Mouse (Mus musculus) embryonic facial prominence, embryonic 14.5 days (tissue): ENCODE results near the gene Ifna14. TPM values are rescaled to one million over a fixed set of nuclear protein-coding genes. Genes with fewer than 3 reads are reported as not detected.
"Not testable (repeated sequence)": the region's sequence is repeated elsewhere in the genome, so short reads cannot be mapped to it uniquely, and the experiment has no call there.

Experiments
- ATAC-seq: fragments of 200-750 bp; cut with Nextera tagmentation; 2 replicates; pipeline ENCODE4 v1.8.0; 2017; ENCODE audit warnings: low read depth, moderate number of reproducible peaks, moderate TSS enrichment
- DNase-seq: peaks from one replicate; pipeline ENCODE4 v3.0.0-alpha.2; 2015; ENCODE audit warnings: low spot score
- H3K27ac ChIP-seq: fragments of 300-500 bp; sonication (generic); replicated peaks from 2 replicates; pipeline ENCODE4 v1.5.1; 2014; ENCODE audit warnings: low read depth, mild to moderate bottlenecking, low read length, moderate library complexity
- H3K27me3 ChIP-seq: fragments of 300-500 bp; sonication (generic); replicated peaks from 2 replicates; pipeline ENCODE4 v1.6.1; 2014; ENCODE audit warnings: low read length; ENCODE audit not compliant: control insufficient read depth, insufficient read depth
- H3K36me3 ChIP-seq: fragments of 300-500 bp; sonication (generic); 2 replicates; pipeline ENCODE4 v1.6.1; 2014; ENCODE audit warnings: low read length, mixed read lengths; ENCODE audit not compliant: control insufficient read depth, insufficient read depth
- H3K4me1 ChIP-seq: fragments of 300-500 bp; sonication (generic); 2 replicates; pipeline ENCODE4 v1.6.1; 2014; ENCODE audit warnings: antibody characterized with exemption, low read length; ENCODE audit not compliant: control insufficient read depth, insufficient read depth
- H3K4me2 ChIP-seq: fragments of 300-500 bp; sonication (generic); 2 replicates; pipeline ENCODE4 v1.6.1; 2014; ENCODE audit warnings: low read depth, mild to moderate bottlenecking, low read length, moderate library complexity, mixed read lengths
- H3K4me3 ChIP-seq: fragments of 300-500 bp; sonication (generic); 2 replicates; pipeline ENCODE4 v1.5.1; 2014; ENCODE audit warnings: low read depth, mild to moderate bottlenecking, low read length
- H3K9ac ChIP-seq: fragments of 300-500 bp; sonication (generic); 2 replicates; pipeline ENCODE4 v1.6.1; 2014; ENCODE audit warnings: low read depth, mild to moderate bottlenecking, low read length, moderate library complexity, mixed read lengths
- H3K9me3 ChIP-seq: fragments of 300-500 bp; sonication (generic); 2 replicates; pipeline ENCODE4 v1.6.1; 2016; ENCODE audit warnings: low read length; ENCODE audit not compliant: control insufficient read depth
- WGBS: fragments of 180-500 bp; shearing (Covaris S2); extraction: QIAGEN DNeasy Blood & Tissue Kit; methylation state at CpG from one replicate; pipeline ENCODE4 v1.1.7; 2014; 5-methylcytosine and 5-hydroxymethylcytosine counted together
- polyA plus RNA-seq: library from polyadenylated mRNA; unstranded; fragments of >200 nt; fragmentation: Nextera tagmentation; extraction: Ambion mirVana; gene quantifications from 2 replicates; pipeline ENCODE4 v1.2.1, GENCODE M21; 2014

The Ifna14 gene
- polyA plus RNA-seq: not detected in 2 replicates

- H3K4me2 ChIP-seq: no peak within 1 kb of the TSS
- H3K4me1 ChIP-seq: no peaks in the 10 kb centered on the region
- DNase-seq: no peak
- H3K9ac ChIP-seq: no peak within 1 kb of the TSS
- no peak within 1 kb of the TSS for H3K4me3 ChIP-seq
- H3K27ac ChIP-seq: no peak within 1 kb of the TSS
- no peaks in the 10 kb centered on the region for H3K36me3 ChIP-seq
- WGBS: 67% methylated on average over 1 of the region's 1 CpGs
- H3K9me3 ChIP-seq: no peaks in the 10 kb centered on the region
- H3K27me3 ChIP-seq: no peaks in the 10 kb centered on the region
- ATAC-seq: no peak
These were observed at the start of gene Ifna14 for GRCm38 (mm10) chr4:88571698-88572097. Gene Ifna14 (minus strand): TSS chr4:88571798.

GRCm38 (mm10) chr4:88603276-88603675 lies 31.7 kb upstream of the Ifna14 start, which contains the start of gene Ifna12:
Gene Ifna12 (minus strand): TSS chr4:88603376.
- H3K4me2 ChIP-seq: no peak within 1 kb of the TSS
- H3K36me3 ChIP-seq: no peaks in the 10 kb centered on the region
- H3K4me3 ChIP-seq: no peak within 1 kb of the TSS
- H3K27me3 ChIP-seq: no peaks in the 10 kb centered on the region
- ATAC-seq (no peak), DNase-seq (no peak)
- H3K27ac ChIP-seq: no peak within 1 kb of the TSS
- no peaks in the 10 kb centered on the region for H3K9me3 ChIP-seq
- no peak within 1 kb of the TSS for H3K9ac ChIP-seq
- H3K4me1 ChIP-seq: no peaks in the 10 kb centered on the region

- Histone ChIP-seq H3K4me1 (no peaks in the 10 kb centered on the region), H3K4me2 (no peak within 1 kb of the TSS), H3K9me3 (no peaks in the 10 kb centered on the region), H3K36me3 (no peaks in the 10 kb centered on the region), H3K9ac (no peak within 1 kb of the TSS), H3K27ac (no peak within 1 kb of the TSS), H3K27me3 (no peaks in the 10 kb centered on the region), H3K4me3 (no peak within 1 kb of the TSS)
- DNase-seq: no peak
- 83% methylated on average over 1 of the region's 1 CpGs for WGBS
- ATAC-seq: no peak
These were observed 20.7 kb upstream of the Ifna14 start, which contains the start of gene Ifna9 for GRCm38 (mm10) chr4:88592285-88592684. Gene Ifna9 (minus strand): TSS chr4:88592385.

- Histone ChIP-seq H3K9ac (no peak overlapping the region), H3K4me2 (no peak overlapping the region), H3K9me3 (no peaks in the 10 kb centered on the region), H3K27ac (no peak overlapping the region), H3K4me1 (no peaks in the 10 kb centered on the region), H3K27me3 (no peaks in the 10 kb centered on the region), H3K36me3 (no peaks in the 10 kb centered on the region), H3K4me3 (no peak overlapping the region)
- DNase-seq (no peak), ATAC-seq (no peak)
- 91% methylated on average over 1 of the region's 1 CpGs for WGBS
These were observed 9.8 kb downstream of the Ifna14 start for GRCm38 (mm10) chr4:88561791-88562190.

- H3K36me3 ChIP-seq, ATAC-seq, H3K27me3 ChIP-seq, H3K4me3 ChIP-seq, H3K4me2 ChIP-seq, H3K27ac ChIP-seq, H3K4me1 ChIP-seq, H3K9me3 ChIP-seq, DNase-seq, H3K9ac ChIP-seq: not testable (repeated sequence)
These were observed 13.5 kb downstream of the Ifna14 start, which contains the start of gene Ifna15 for GRCm38 (mm10) chr4:88558145-88558544. Gene Ifna15 (minus strand): TSS chr4:88558245.

DNA sequence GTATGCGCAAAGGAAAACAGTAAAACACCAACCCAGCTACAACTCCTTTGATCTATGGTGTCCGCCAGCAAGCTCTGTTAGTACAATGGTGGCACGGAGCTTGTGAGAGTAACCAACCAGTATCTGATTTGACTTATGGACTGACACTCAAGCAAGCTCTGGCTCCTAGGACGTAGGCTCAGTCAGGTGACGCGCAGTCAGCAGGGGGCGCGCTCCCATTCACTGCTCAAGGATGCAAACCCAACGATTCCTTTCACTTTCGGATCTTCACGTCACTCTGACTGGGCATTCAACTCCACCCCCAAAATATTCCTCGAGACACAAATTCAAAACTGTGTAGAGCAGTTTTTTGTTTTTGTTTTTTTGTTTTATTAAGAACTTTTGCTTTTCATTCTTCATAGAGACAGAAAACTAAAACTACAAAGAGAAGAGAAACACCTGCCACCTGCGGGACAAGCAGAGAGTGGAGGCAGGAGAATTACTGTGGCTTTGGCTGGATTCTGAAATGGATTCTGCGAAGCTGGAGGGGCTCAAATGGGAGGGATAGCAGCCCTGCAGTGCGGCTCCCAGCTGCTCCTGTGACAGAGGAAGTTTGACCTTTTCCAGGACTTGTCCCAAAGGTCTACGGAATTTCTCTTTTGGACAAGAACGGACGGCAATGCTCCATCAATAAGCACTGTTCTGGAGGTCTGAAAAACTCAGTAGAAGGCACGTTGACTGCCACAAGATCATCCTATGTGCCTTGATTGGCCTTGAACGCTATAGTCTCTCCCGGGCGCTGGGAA lies 21.2 kb downstream of the Ifna14 start:
- WGBS: 26% methylated on average over 22 of the region's 22 CpGs
- ATAC-seq (peak; percentile 75; the same call in 1 of the 2 replicates), DNase-seq (peak; percentile 89)
- peaks cover 3% of the 10 kb centered on the region; the same call in 1 of the 2 replicates for H3K4me1 ChIP-seq
- H3K27me3 ChIP-seq: no peaks in the 10 kb centered on the region; the same call in none of the 2 replicates
- peak overlapping the region; percentile 34; the same call in 1 of the 2 replicates for H3K9ac ChIP-seq
- H3K4me3 ChIP-seq: peak overlapping the region; percentile 34
- no peak overlapping the region for H3K27ac ChIP-seq
- H3K9me3 ChIP-seq: no peaks in the 10 kb centered on the region
- peak overlapping the region; percentile 59 for H3K4me2 ChIP-seq
- H3K36me3 ChIP-seq: no peaks in the 10 kb centered on the region

DNA sequence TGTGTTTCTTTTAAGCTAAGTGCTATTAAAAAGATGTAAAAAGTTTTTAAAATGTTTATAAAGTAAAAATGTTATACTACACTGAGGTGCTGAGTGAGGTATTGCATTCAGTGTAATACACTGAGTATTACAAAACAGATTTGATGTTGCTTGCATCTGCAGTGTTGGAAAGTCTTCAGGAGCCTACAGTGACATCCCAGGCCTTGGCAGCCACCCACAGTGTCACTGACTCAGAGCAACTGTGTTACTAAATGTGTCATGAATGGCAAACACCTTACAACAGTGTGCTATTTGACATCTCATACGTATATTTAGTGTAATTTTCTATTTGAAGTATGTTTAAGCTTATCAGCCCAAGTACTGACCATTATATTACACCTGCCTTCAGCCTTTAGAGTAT lies 23.6 kb downstream of the Ifna14 start:
- no peaks in the 10 kb centered on the region for H3K36me3 ChIP-seq
- no peaks in the 10 kb centered on the region; the same call in none of the 2 replicates for H3K27me3 ChIP-seq
- H3K9me3 ChIP-seq: no peaks in the 10 kb centered on the region
- ATAC-seq: no peak
- H3K4me3 ChIP-seq: no peak overlapping the region
- 67% methylated on average over 1 of the region's 1 CpGs for WGBS
- no peak overlapping the region for H3K9ac ChIP-seq
- peaks cover 3% of the 10 kb centered on the region; the same call in 1 of the 2 replicates for H3K4me1 ChIP-seq
- H3K27ac ChIP-seq: no peak overlapping the region
- no peak overlapping the region for H3K4me2 ChIP-seq
- DNase-seq: no peak

GRCm38 (mm10) chr4:88543649-88544234 lies 27.9 kb downstream of the Ifna14 start:
- DNase-seq (peak; percentile 70), ATAC-seq (0 out of 2 replicates have a peak, but pooled peaks have one; percentile 55)
- Histone ChIP-seq H3K4me2 (no peak overlapping the region), H3K9me3 (no peaks in the 10 kb centered on the region), H3K27ac (no peak overlapping the region), H3K9ac (no peak overlapping the region), H3K4me3 (no peak overlapping the region), H3K4me1 (no peaks in the 10 kb centered on the region), H3K36me3 (no peaks in the 10 kb centered on the region), H3K27me3 (no peaks in the 10 kb centered on the region; the same call in none of the 2 replicates)
- 46% methylated on average over 2 of the region's 2 CpGs for WGBS
